Mouse (Mus musculus) pancreas, adult 10 weeks (tissue): ENCODE results near the gene Prkce. TPM values are rescaled to one million over a fixed set of nuclear protein-coding genes. Genes with fewer than 3 reads are reported as not detected.

Experiments
- polyA plus RNA-seq: library from polyadenylated mRNA; stranded (reverse); fragments of 350-450 nt; fragmentation: Illumina TruSeq; extraction: RNeasy Lipid Tissue Mini Kit (QIAGEN cat#74804); gene quantifications from one replicate; pipeline ENCODE4 v1.2.3, GENCODE M21; 2015; ENCODE audit warnings: low read depth, low replicate concordance; ENCODE audit not compliant: insufficient read depth

Prkce gene
- polyA plus RNA-seq: 2.2 TPM

DNA sequence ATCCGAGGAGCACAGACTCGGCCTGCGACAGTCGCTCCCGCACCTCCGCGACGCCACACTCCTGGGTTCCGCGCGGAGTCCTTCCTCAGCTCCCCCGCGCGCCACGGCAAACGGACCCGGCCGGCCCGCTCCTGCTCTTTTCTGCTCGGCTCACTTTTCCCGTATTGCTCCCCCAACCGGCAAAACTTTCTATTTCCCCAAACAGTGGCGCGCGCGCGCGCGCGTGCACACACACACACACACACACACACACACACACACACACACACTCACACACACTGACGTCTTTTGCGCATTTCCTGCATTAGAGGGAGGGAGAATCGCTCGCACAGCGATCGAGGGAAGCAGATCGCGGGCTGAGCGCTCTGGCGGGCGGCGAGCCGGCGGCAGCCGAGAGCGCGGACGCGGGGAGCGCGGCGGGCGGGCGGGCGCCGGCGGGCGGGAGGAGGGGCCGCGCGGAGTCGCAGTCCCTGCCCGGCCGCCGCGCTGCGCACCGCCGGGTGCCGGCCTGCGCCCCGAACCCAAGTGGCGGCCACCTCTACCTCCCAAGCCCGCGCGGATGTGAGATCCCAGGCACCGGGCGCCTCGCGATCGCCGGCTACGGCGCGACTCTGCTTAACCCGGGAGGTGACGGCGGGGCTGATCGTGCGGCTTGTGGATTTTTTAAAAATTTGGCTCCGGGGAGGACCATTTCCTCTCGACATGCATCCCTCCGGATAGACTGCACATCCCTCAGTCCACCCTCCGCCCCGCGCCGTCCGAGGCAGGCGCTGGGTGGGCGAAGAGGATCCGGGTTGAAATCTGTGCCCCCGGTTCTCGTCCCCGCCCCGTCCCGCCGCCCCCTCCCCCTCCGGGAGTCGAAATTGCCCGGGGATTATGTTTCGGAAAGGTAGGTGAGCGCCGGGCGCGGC lies at the start of gene Prkce:
Prkce (plus strand) TSS at position 466 of the 911 bp plus-strand sequence.

GRCm38 (mm10) chr17:86145079-86145951 lies 22.3 kb upstream of the Prkce start, which contains the start of gene Srbd1:
Gene Srbd1 (minus strand): TSS chr17:86145175.

GRCm38 (mm10) chr17:86505183-86505631 lies 337.6 kb downstream of the Prkce start, which contains the start of gene Gm10309:
Gene Gm10309 (minus strand): TSS chr17:86505232.

Other genes starting within 250 kb of the Prkce start
- 3.5 TPM for gene Srbd1, start 22.6 kb upstream of the Prkce start, polyA plus RNA-seq